Mouse (Mus musculus) myocyte (in vitro differentiated cells): ENCODE data around the gene Palm3. TPM values are rescaled to one million over a fixed set of nuclear protein-coding genes. Genes with fewer than 3 reads are reported as not detected.

Source experiments
- H3K27me3 ChIP-seq: one replicate; pipeline ENCODE4 v1.6.1; 2011; ENCODE audit not compliant: control insufficient read depth, insufficient read depth, insufficient read length
- H3K36me3 ChIP-seq: one replicate; pipeline ENCODE4 v1.6.1; 2011; ENCODE audit not compliant: control insufficient read depth, insufficient read depth
- H3K4me2 ChIP-seq: one replicate; pipeline ENCODE4 v1.6.1; 2011; ENCODE audit warnings: low read depth, control low read depth
- H3K4me3 ChIP-seq: one replicate; pipeline ENCODE4 v1.5.1; 2011; ENCODE audit warnings: mild to moderate bottlenecking, control low read depth, moderate library complexity
- H3K79me2 ChIP-seq: one replicate; pipeline ENCODE4 v1.6.1; 2011; ENCODE audit not compliant: control insufficient read depth, insufficient read depth
- H3ac ChIP-seq: one replicate; pipeline ENCODE4 v1.6.1; 2011; ENCODE audit not compliant: control insufficient read depth, insufficient read length
- CEBPB ChIP-seq: IDR thresholded peaks from 2 replicates; pipeline ENCODE4 v1.6.1; 2011; ENCODE audit warnings: mild to moderate bottlenecking, moderate library complexity; ENCODE audit not compliant: poor library complexity, insufficient read depth, severe bottlenecking
- E2F4 ChIP-seq: IDR thresholded peaks from one replicate; pipeline ENCODE4 v1.6.1; 2011; ENCODE audit warnings: mild to moderate bottlenecking, control low read depth, moderate library complexity; ENCODE audit not compliant: insufficient read depth
- MAX ChIP-seq: IDR thresholded peaks from one replicate; pipeline ENCODE4 v1.6.1; 2011; ENCODE audit warnings: low read depth, mild to moderate bottlenecking, control low read depth
- MYOD1 ChIP-seq, 3 experiments: IDR thresholded peaks; one replicate each; pipeline ENCODE4 v1.6.1; 2011; ENCODE audit warnings: control low read depth in 2 of 3, low read depth in 2 of 3, mild to moderate bottlenecking in 2 of 3, moderate library complexity in 1 of 3; ENCODE audit not compliant: insufficient read length in 2 of 3, control insufficient read depth in 1 of 3
- MYOG ChIP-seq, 3 experiments: IDR thresholded peaks; one replicate each; pipeline ENCODE4 v1.6.1; 2011; ENCODE audit warnings: control low read depth in 2 of 3, low read depth in 2 of 3, mild to moderate bottlenecking in 2 of 3; ENCODE audit not compliant: insufficient read length in 2 of 3, control insufficient read depth in 1 of 3, insufficient read depth in 1 of 3
- POLR2A ChIP-seq: IDR thresholded peaks from one replicate; pipeline ENCODE4 v1.6.1; 2011; ENCODE audit warnings: low read depth, mild to moderate bottlenecking, control low read depth, moderate library complexity; ENCODE audit not compliant: insufficient read length
- POLR2AphosphoS2 ChIP-seq: IDR thresholded peaks from one replicate; pipeline ENCODE4 v1.6.1; 2011; ENCODE audit warnings: low read depth, control low read depth; ENCODE audit not compliant: insufficient read length
- REST ChIP-seq: IDR thresholded peaks from one replicate; pipeline ENCODE4 v1.6.1; 2011; ENCODE audit warnings: mild to moderate bottlenecking, control low read depth, moderate library complexity; ENCODE audit not compliant: insufficient read depth, insufficient read length
- SRF ChIP-seq: IDR thresholded peaks from one replicate; pipeline ENCODE4 v1.6.1; 2011; ENCODE audit warnings: low read depth; ENCODE audit not compliant: control insufficient read depth, insufficient read length
- TCF12 ChIP-seq: IDR thresholded peaks from one replicate; pipeline ENCODE4 v1.6.1; 2011; ENCODE audit warnings: mild to moderate bottlenecking, control low read depth; ENCODE audit not compliant: poor library complexity, insufficient read depth, severe bottlenecking
- TCF3 ChIP-seq: IDR thresholded peaks from one replicate; pipeline ENCODE4 v1.6.1; 2011; ENCODE audit warnings: low read depth, control low read depth; ENCODE audit not compliant: insufficient read length
- USF1 ChIP-seq: IDR thresholded peaks from one replicate; pipeline ENCODE4 v1.6.1; 2011; ENCODE audit warnings: low read depth, mild to moderate bottlenecking, control low read depth, moderate library complexity
- polyA plus RNA-seq: library from polyadenylated mRNA; unstranded; fragments of >200 nt; fragmentation: generic; extraction: Trizol; gene quantifications from one replicate; pipeline ENCODE4 v1.2.1, GENCODE M21; 2012; ENCODE audit warnings: missing spikeins

Gene Palm3
- polyA plus RNA-seq, 1 experiment: 4.9 TPM

DNA sequence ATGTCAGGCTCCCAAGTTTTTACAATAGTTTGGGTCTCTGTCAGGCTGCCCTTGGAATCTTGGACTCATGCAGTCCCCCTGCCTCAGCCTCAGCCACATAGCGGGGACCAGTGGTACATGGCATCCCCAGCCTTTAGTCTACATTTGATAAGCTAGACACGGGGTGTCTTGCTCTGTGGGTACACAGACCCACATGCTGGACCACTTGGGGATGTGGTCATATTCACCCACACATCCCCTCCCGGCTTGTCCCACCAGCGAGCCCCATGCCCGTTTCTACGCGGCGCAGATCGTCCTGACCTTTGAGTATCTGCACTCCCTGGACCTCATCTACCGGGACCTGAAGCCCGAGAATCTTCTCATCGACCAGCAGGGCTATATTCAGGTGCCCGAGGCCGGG, 31.1 kb upstream of the Palm3 start:
- TF ChIP-seq USF1 (no peak), SRF (no peak), POLR2AphosphoS2 (no peak), CEBPB (no peak), E2F4 (no peak), TCF3 (no peak), MYOG (IDR thresholded peaks at IDR 0.05; ENCODE audit: control insufficient read depth in 1 of 3, insufficient read depth in 1 of 3, insufficient read length in 2 of 3, low read depth in 2 of 3) (no peak), POLR2A (no peak)
- H3K4me3 ChIP-seq: no peak overlapping the region
- H3K36me3 ChIP-seq: peaks cover 25% of the 10 kb centered on the region
- H3K4me2 ChIP-seq: no peak overlapping the region
- no peaks in the 10 kb centered on the region for H3K79me2 ChIP-seq
- no peaks in the 10 kb centered on the region for H3K27me3 ChIP-seq
- H3ac ChIP-seq: no peak overlapping the region

DNA sequence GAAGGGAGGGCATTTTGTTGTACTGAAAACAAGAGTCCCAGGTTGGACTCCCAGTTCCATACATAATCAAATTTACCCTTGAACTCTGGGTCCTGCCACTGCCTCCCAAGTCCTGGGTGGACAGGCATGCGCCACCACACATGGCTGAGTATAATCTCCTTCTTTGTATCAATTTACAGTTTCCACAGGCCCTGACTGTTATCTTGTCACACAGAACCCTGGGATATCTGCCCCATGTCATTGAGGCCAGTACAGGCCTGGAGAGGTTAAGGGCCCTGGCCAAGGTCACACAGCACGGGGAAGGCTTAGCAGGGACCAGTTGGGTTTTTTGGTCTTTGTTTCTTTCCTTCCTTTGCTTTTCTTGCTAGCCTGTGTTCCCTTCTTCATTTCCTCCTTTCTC, 28.8 kb upstream of the Palm3 start:
- H3K36me3 ChIP-seq: peaks cover 25% of the 10 kb centered on the region

DNA sequence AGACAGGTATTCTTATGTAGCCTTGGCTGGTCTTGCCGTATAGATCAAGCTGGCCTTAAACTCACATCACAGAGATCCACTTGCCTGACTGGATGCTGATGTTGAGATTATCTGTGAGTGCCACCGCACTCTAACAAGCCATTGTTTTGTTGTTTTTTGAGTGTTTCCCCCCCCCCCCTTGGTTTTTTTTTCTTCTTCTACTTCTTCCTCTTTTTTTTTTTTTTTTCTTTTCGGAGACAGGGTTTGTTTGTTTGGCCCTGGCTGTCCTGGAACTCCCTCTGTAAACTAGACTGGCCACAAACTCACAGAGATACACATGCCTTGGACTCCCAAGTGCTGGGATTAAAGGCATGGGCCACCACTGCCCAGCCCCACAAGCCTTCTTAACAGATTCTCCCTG, 27.2 kb upstream of the Palm3 start:
- H3K4me3 ChIP-seq: no peak overlapping the region
- H3K4me2 ChIP-seq: no peak overlapping the region
- no peaks in the 10 kb centered on the region for H3K79me2 ChIP-seq
- H3K36me3 ChIP-seq: peaks cover 18% of the 10 kb centered on the region
- H3K27me3 ChIP-seq: no peaks in the 10 kb centered on the region
- no peak overlapping the region for H3ac ChIP-seq
- TF ChIP-seq CEBPB (no peak), TCF12 (no peak), MAX (no peak), POLR2AphosphoS2 (no peak), SRF (no peak), MYOG (IDR thresholded peaks at IDR 0.05; ENCODE audit: control insufficient read depth in 1 of 3, insufficient read depth in 1 of 3, insufficient read length in 2 of 3, low read depth in 2 of 3) (no peak), E2F4 (no peak), MYOD1 (IDR thresholded peaks at IDR 0.05; ENCODE audit: control insufficient read depth in 1 of 3, insufficient read length in 2 of 3, low read depth in 2 of 3) (no peak), POLR2A (no peak), USF1 (no peak), REST (no peak), TCF3 (no peak)

More for the DNA sequence above, 28.8 kb upstream of the Palm3 start:
- no peaks in the 10 kb centered on the region for H3K79me2 ChIP-seq
- H3ac ChIP-seq: no peak overlapping the region
- TF ChIP-seq TCF3 (no peak), POLR2AphosphoS2 (no peak), TCF12 (no peak), E2F4 (no peak), REST (no peak), MYOD1 (IDR thresholded peaks at IDR 0.05; ENCODE audit: control insufficient read depth in 1 of 3, insufficient read length in 2 of 3, low read depth in 2 of 3) (no peak), MAX (no peak), MYOG (IDR thresholded peaks at IDR 0.05; ENCODE audit: control insufficient read depth in 1 of 3, insufficient read depth in 1 of 3, insufficient read length in 2 of 3, low read depth in 2 of 3) (no peak), POLR2A (no peak), CEBPB (no peak), SRF (no peak), USF1 (no peak)
- no peak overlapping the region for H3K4me3 ChIP-seq
- H3K27me3 ChIP-seq: no peaks in the 10 kb centered on the region
- no peak overlapping the region for H3K4me2 ChIP-seq

DNA sequence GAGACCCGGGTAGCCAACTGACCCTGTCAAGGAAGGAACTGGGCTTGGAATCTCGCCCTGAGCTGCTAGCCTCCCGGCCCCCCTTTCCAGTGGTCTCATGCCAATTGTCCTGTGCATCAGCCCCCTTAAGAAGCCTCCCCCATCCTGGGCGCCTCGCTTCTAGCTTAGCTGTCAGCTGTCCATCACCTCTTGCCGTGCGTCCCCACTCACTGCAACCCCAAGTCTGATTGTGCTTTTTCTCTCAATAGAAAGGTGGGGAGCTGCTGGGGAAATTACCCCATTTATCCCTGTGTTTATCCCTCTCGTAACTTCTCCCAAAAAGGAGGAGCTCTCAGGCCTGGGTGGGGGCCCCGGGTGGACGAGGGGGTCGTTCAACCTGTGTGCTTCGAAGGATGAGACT, 25.3 kb upstream of the Palm3 start:
- Histone ChIP-seq H3K79me2 (no peaks in the 10 kb centered on the region), H3K36me3 (peaks cover 18% of the 10 kb centered on the region), H3ac (peak overlapping the region; percentile 86), H3K27me3 (no peaks in the 10 kb centered on the region), H3K4me2 (peak overlapping the region; percentile 75), H3K4me3 (peak overlapping the region; percentile 26)
- no peak for TF ChIP-seq TCF12
- TF ChIP-seq MAX: no peak
- TF ChIP-seq POLR2AphosphoS2: no peak
- TF ChIP-seq CEBPB: no peak
- no peak for TF ChIP-seq SRF
- TF ChIP-seq USF1: no peak
- TF ChIP-seq POLR2A: no peak
- TF ChIP-seq MYOG (IDR thresholded peaks at IDR 0.05; ENCODE audit: control insufficient read depth in 1 of 3, insufficient read depth in 1 of 3, insufficient read length in 2 of 3, low read depth in 2 of 3): no peak
- TF ChIP-seq TCF3: no peak
- no peak for TF ChIP-seq E2F4
- TF ChIP-seq MYOD1 (IDR thresholded peaks at IDR 0.05; ENCODE audit: control insufficient read depth in 1 of 3, insufficient read length in 2 of 3, low read depth in 2 of 3): no peak
- no peak for TF ChIP-seq REST
